Comparison of ENCODE assay signal across 8 mouse cellular contexts in genomic region chr3:153973949-153974760, GRCm38 (mm10). TPM values are rescaled to one million over a fixed set of nuclear protein-coding genes. Genes with fewer than 3 reads are reported as not detected.
A peak's percentile ranks its signal among the peaks of the same experiment; 100 is the strongest.
DNase-seq lines count a peak whose midpoint lies in the region; ATAC-seq and TF ChIP-seq lines count a peak whose summit lies in the region.

No protein-coding gene starts in this region.

- no peak overlapping the region for H3K9ac ChIP-seq in kidney, postnatal 0 days (ENCODE audit: low read depth, low read length)
- H3K9ac ChIP-seq in hindbrain, embryonic 11.5 days (ENCODE audit: low read depth, low read length): peak overlapping the region; percentile 70
- H3K9ac ChIP-seq in midbrain, embryonic 12.5 days (replicated peaks): peak overlapping the region; percentile 68

- no peak overlapping the region for H3K27ac ChIP-seq in kidney, postnatal 0 days
- H3K27ac ChIP-seq in cerebellum, adult 2 months (ENCODE audit: insufficient read depth, low read length): no peak overlapping the region
- H3K27ac ChIP-seq in hindbrain, embryonic 11.5 days (ENCODE audit: low read depth, low read length): no peak overlapping the region
- H3K27ac ChIP-seq in midbrain, embryonic 12.5 days (replicated peaks): no peak overlapping the region

- no peak; the same call in 1 of the 2 replicates for ATAC-seq in kidney, postnatal 0 days (replicated peaks; ENCODE audit: low FRiP score, low read depth)
- ATAC-seq in hindbrain, embryonic 11.5 days (ENCODE audit: low FRiP score): peak; percentile 17
- peak; percentile 23; the same call in 1 of the 2 replicates for ATAC-seq in midbrain, embryonic 12.5 days (ENCODE audit: low FRiP score, low read depth)

- DNase-seq in kidney, postnatal 0 days (ENCODE audit: low spot score): no peak
- no peak for DNase-seq in kidney, postnatal 25 days
- DNase-seq in cerebellum, adult 2 months: peak; percentile 62 to 65
- peak; percentile 27 for DNase-seq in hindbrain, embryonic 11.5 days (ENCODE audit: low spot score)
- DNase-seq in spleen, adult 12 weeks (ENCODE audit: low spot score): no peak
- no peak for DNase-seq in adrenal gland, postnatal 36 days
- DNase-seq in urinary bladder, postnatal 4 days (ENCODE audit: low spot score in 2 of 2): no peak

- peak overlapping the region; percentile 91 for H3K4me2 ChIP-seq in kidney, postnatal 0 days (ENCODE audit: low read length)
- peak overlapping the region; percentile 98 for H3K4me2 ChIP-seq in hindbrain, embryonic 11.5 days (replicated peaks; ENCODE audit: low read depth, low read length)
- peak overlapping the region; percentile 98 for H3K4me2 ChIP-seq in midbrain, embryonic 12.5 days (replicated peaks)

- no peaks in the 10 kb centered on the region for H3K9me3 ChIP-seq in kidney, postnatal 0 days (replicated peaks; ENCODE audit: low read length)
- no peaks in the 10 kb centered on the region for H3K9me3 ChIP-seq in hindbrain, embryonic 11.5 days (ENCODE audit: control insufficient read depth, low read length)
- no peaks in the 10 kb centered on the region for H3K9me3 ChIP-seq in midbrain, embryonic 12.5 days

- no peak for TF ChIP-seq CTCF in kidney, postnatal 0 days (IDR thresholded peaks at IDR 0.05; ENCODE audit: low read depth)
- TF ChIP-seq CTCF in cerebellum, adult 2 months (IDR thresholded peaks at IDR 0.05; ENCODE audit: borderline replicate concordance, insufficient read depth, low read depth, low read length): no peak

- H3K4me1 ChIP-seq in kidney, postnatal 0 days (replicated peaks; ENCODE audit: insufficient read depth, low read length): 0 out of 2 replicates have a peak, but pooled peaks cover 6% of the 10 kb centered on the region
- H3K4me1 ChIP-seq in cerebellum, adult 2 months (ENCODE audit: control insufficient read depth, insufficient read depth, low read length): no peaks in the 10 kb centered on the region
- H3K4me1 ChIP-seq in hindbrain, embryonic 11.5 days (replicated peaks; ENCODE audit: control insufficient read depth, insufficient read depth, low read length): no peaks in the 10 kb centered on the region; the same call in 1 of the 2 replicates
- peaks cover 18% of the 10 kb centered on the region for H3K4me1 ChIP-seq in midbrain, embryonic 12.5 days

- WGBS in kidney, postnatal 0 days: 5% methylated on average over 21 of the region's 21 CpGs
- 2% methylated on average over 21 of the region's 21 CpGs for WGBS in cerebellum, adult 2 months
- WGBS in hindbrain, embryonic 11.5 days: 5% methylated on average over 20 of the region's 21 CpGs
- 2% methylated on average over 21 of the region's 21 CpGs for WGBS in midbrain, embryonic 12.5 days

- H3K4me3 ChIP-seq in kidney, postnatal 0 days (replicated peaks; ENCODE audit: low read depth, low read length): peak overlapping the region; percentile 45
- H3K4me3 ChIP-seq in cerebellum, adult 2 months (replicated peaks; ENCODE audit: insufficient read depth, low read depth, low read length): peak overlapping the region; percentile 58
- peak overlapping the region; percentile 64 for H3K4me3 ChIP-seq in hindbrain, embryonic 11.5 days (ENCODE audit: low read depth, low read length)
- peak overlapping the region; percentile 68 for H3K4me3 ChIP-seq in midbrain, embryonic 12.5 days

- H3K27me3 ChIP-seq in kidney, postnatal 0 days (ENCODE audit: insufficient read depth, low read length): peaks cover 12% of the 10 kb centered on the region
- H3K27me3 ChIP-seq in cerebellum, adult 2 months (ENCODE audit: control insufficient read depth, insufficient read depth, low read length): no peaks in the 10 kb centered on the region
- peaks cover 13% of the 10 kb centered on the region for H3K27me3 ChIP-seq in hindbrain, embryonic 11.5 days (ENCODE audit: control insufficient read depth, insufficient read depth, low read length)
- H3K27me3 ChIP-seq in midbrain, embryonic 12.5 days: peaks cover 44% of the 10 kb centered on the region

- H3K36me3 ChIP-seq in kidney, postnatal 0 days (ENCODE audit: insufficient read depth, low read length): no peaks in the 10 kb centered on the region
- H3K36me3 ChIP-seq in hindbrain, embryonic 11.5 days (ENCODE audit: control insufficient read depth, insufficient read depth, low read length): no peaks in the 10 kb centered on the region
- no peaks in the 10 kb centered on the region for H3K36me3 ChIP-seq in midbrain, embryonic 12.5 days

- TF ChIP-seq POLR2A in cerebellum, adult 2 months (IDR thresholded peaks at IDR 0.05; ENCODE audit: borderline replicate concordance, insufficient read depth, low read length): no peak

RNA-seq across cellular contexts. Expression of gene Slc44a5, which starts 0.9 kb away (rescaled TPM):
- polyA plus RNA-seq in kidney, postnatal 0 days (2015; fragmentation: Nextera tagmentation; extraction: Ambion mirVana): 0.29 and 0.39 TPM in 2 replicates
- 3.4 and 3.8 TPM in 2 replicates for polyA plus RNA-seq in cerebellum, adult 2 months (2012; rRNA removed)
- 6.2 and 8.1 TPM in 2 replicates for polyA plus RNA-seq in hindbrain, embryonic 11.5 days (2014; fragmentation: Nextera tagmentation; extraction: Ambion mirVana)
- polyA plus RNA-seq in midbrain, embryonic 12.5 days (2016; fragmentation: Nextera tagmentation; extraction: Ambion mirVana): 5.8 and 6.1 TPM in 2 replicates
- under 1 TPM; 0.07 TPM for total RNA-seq in adrenal gland, postnatal 36 days (2021)

RNA-seq across cellular contexts. Expression of gene Acadm, which starts 29.7 kb away (rescaled TPM):
- 280 and 299 TPM in 2 replicates for polyA plus RNA-seq in kidney, postnatal 0 days (2015; fragmentation: Nextera tagmentation; extraction: Ambion mirVana)
- polyA plus RNA-seq in cerebellum, adult 2 months (2012; rRNA removed): 58.4 and 59.4 TPM in 2 replicates
- polyA plus RNA-seq in hindbrain, embryonic 11.5 days (2014; fragmentation: Nextera tagmentation; extraction: Ambion mirVana): 55.0 and 63.6 TPM in 2 replicates
- polyA plus RNA-seq in midbrain, embryonic 12.5 days (2016; fragmentation: Nextera tagmentation; extraction: Ambion mirVana): 54.6 and 55.0 TPM in 2 replicates
- 100 to 1,000 TPM; 752 to 759 TPM for total RNA-seq in adrenal gland, postnatal 36 days (2021)

Comparison
In these comparisons a context has a peak if more than half of its experiments do, and no peak if none do; other contexts are left out.
1. DNase-seq: peak in cerebellum, adult 2 months (2 of 2) and hindbrain, embryonic 11.5 days (single experiment); none in kidney, postnatal 0 days (single experiment), kidney, postnatal 25 days (0 of 2), spleen, adult 12 weeks (single experiment), adrenal gland, postnatal 36 days (0 of 2) and urinary bladder, postnatal 4 days (0 of 2).
2. Peak in every context shown above with its lines, with median percentiles within 50 percentile points of each other: H3K4me2 ChIP-seq and H3K4me3 ChIP-seq.